Mouse (Mus musculus): ENCODE data around the gene Olfr558.

Olfr558 gene

GRCm38 (mm10) chr7:102701915-102702314 lies at the start of gene Olfr558:
Gene Olfr558, plus strand, starts transcription at chr7:102702215.
- no peak for DNase-seq (ENCODE audit: low read depth, low spot score)

GRCm38 (mm10) chr7:102658523-102658922 lies 43.5 kb upstream of the Olfr558 start, which contains the start of gene Olfr555:
Gene Olfr555, plus strand, starts transcription at chr7:102658823.
- no peak for DNase-seq (ENCODE audit: low read depth, low spot score)

- DNase-seq (ENCODE audit: low read depth, low spot score) = no peak
These were observed 37.4 kb upstream of the Olfr558 start, which contains the start of gene Olfr556 for GRCm38 (mm10) chr7:102664599-102664998. Gene Olfr556, plus strand, starts transcription at chr7:102664899.

GRCm38 (mm10) chr7:102665378-102665777 lies 36.6 kb upstream of the Olfr558 start:
- DNase-seq (ENCODE audit: low read depth, low spot score) = no peak

- no peak for DNase-seq (ENCODE audit: low read depth, low spot score)
These were observed 25.8 kb upstream of the Olfr558 start for GRCm38 (mm10) chr7:102676225-102676624.

- DNase-seq (ENCODE audit: low read depth, low spot score) = no peak
These were observed 20.1 kb upstream of the Olfr558 start for GRCm38 (mm10) chr7:102681916-102682315.

GRCm38 (mm10) chr7:102686944-102687501 lies 15.0 kb upstream of the Olfr558 start, which contains the start of gene Trim68:
Gene Trim68, minus strand, starts transcription at chr7:102687327.
- peak; percentile 67 for DNase-seq (ENCODE audit: low read depth, low spot score)

GRCm38 (mm10) chr7:102695358-102696125 lies 6.5 kb upstream of the Olfr558 start, which contains the start of gene Olfr557:
Gene Olfr557, plus strand, starts transcription at chr7:102695910.
- DNase-seq (ENCODE audit: low read depth, low spot score) = peak; percentile 21

- no peak for DNase-seq (ENCODE audit: low read depth, low spot score)
These were observed 3.6 kb upstream of the Olfr558 start for GRCm38 (mm10) chr7:102698461-102698860.

- DNase-seq (ENCODE audit: low read depth, low spot score) = no peak
These were observed 17.0 kb downstream of the Olfr558 start, which contains the start of gene Olfr33 for GRCm38 (mm10) chr7:102718970-102719369. Gene Olfr33, minus strand, starts transcription at chr7:102719070.

- no peak for DNase-seq (ENCODE audit: low read depth, low spot score)
These were observed 25.4 kb downstream of the Olfr558 start, which contains the start of gene Olfr559 for GRCm38 (mm10) chr7:102727391-102727790. Gene Olfr559, minus strand, starts transcription at chr7:102727491.

GRCm38 (mm10) chr7:102733793-102734192 lies 31.8 kb downstream of the Olfr558 start:
- no peak for DNase-seq (ENCODE audit: low read depth, low spot score)

- no peak for DNase-seq (ENCODE audit: low read depth, low spot score)
These were observed 35.7 kb downstream of the Olfr558 start for GRCm38 (mm10) chr7:102737705-102738104.

GRCm38 (mm10) chr7:102752086-102752485 lies 50.1 kb downstream of the Olfr558 start:
- no peak for DNase-seq (ENCODE audit: low read depth, low spot score)

GRCm38 (mm10) chr7:102759266-102759665 lies 57.3 kb downstream of the Olfr558 start, which contains the start of the genes Olfr560 and Olfr78:
Gene Olfr560, minus strand, starts transcription at chr7:102759366.
Gene Olfr78, minus strand, starts transcription at chr7:102759471.
- DNase-seq (ENCODE audit: low read depth, low spot score) = no peak

Measured in retina, postnatal 7 days (tissue).